Mouse (Mus musculus) cortical plate, adult 2 months (tissue): ENCODE results near the gene Prnd.

ENCODE experiments used
- CTCF ChIP-seq: fragments of 200-500 bp; IDR thresholded peaks from 2 replicates; pipeline ENCODE4 v1.5.1; 2011; ENCODE audit warnings: mild to moderate bottlenecking, control low read depth, low read length; ENCODE audit not compliant: insufficient read depth; ENCODE audit errors: extremely low read depth
- POLR2A ChIP-seq: fragments of 200-500 bp; IDR thresholded peaks from 2 replicates; pipeline ENCODE4 v1.6.1; 2011; ENCODE audit warnings: mild to moderate bottlenecking, low read length, control low read depth; ENCODE audit not compliant: insufficient read depth; ENCODE audit errors: extremely low read depth

DNA sequence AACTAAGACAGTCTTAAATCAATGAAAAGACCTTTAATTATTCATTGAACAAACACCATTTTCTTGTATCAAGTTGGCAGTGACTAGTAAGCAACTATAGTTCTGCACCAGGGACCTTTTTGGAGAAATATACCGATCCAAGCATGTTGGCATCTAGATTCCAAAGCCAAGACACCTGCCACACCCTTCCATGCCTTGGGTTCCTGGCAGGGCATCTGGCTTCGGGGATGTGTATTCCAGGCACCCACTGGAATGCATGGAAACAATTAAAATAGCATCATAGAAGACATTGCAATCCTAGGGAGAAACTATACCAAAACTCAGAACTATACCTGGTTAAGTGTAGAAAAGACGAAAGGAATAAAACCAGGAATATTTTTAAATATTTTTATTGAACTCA is 44.4 kb upstream of the Prnd start:
- TF ChIP-seq CTCF (no peak), POLR2A (no peak)
